Mouse (Mus musculus) embryonic stem cell, embryonic (primary cell): ENCODE measurements around the gene Pias3.

Source experiments
- CTCF ChIA-PET, 4 experiments: fragments of 300-600 bp in 2 of 4; fragments of 350-600 bp in 2 of 4; sonication (Branson Sonifier 250); formaldehyde crosslinking; loops; one replicate each; lab custom pipeline; 2022; ENCODE audit warnings: inconsistent platforms in 2 of 4; lab: Charles Lee
- POLR2A ChIA-PET, 4 experiments: fragments of 300-600 bp in 2 of 4; fragments of 350-600 bp in 2 of 4; sonication (Branson Sonifier 250); formaldehyde crosslinking; loops; one replicate each; lab custom pipeline; 2022; ENCODE audit warnings: antibody characterized with exemption in 4 of 4, inconsistent platforms in 1 of 4; lab: Charles Lee

Pias3 gene

DNA sequence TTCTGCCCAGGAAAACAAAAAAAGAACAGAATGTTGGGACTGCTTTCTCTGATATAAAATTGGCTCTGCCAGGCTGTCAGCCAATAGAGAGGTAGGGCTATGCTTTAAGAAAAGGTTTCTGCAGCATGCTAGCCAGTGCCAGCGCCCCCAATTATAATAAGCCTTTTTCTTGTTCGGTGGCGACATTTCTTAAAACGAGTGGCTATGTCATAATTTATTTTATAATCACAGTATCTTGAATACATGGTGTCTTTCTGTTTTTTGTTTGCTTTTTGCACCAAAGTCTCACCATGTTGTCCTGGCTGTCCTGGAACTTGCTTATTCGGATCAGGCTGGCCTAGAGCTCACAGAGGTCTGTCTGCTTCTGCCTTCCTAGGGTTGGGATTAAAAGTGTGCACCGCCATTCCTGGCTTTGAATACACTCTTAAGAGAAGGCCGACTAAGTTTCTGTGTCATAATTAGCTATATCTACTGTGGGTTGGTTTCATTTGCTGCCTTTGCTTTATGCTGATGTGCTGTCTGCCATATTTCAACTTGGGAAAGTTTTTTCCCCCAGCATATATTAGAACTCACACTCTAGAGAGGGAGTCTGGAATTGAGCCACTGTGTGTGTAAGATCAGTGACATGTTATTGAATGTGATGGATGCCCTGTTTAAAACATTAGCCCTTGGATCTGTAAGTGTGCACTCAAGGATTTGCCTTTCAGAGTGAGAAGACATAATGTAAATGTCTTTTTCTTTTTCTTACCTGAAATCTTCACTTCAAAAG, 32.6 kb downstream of the Pias3 start:
- ChIA-PET POLR2A (interaction anchor here in 3 of 4 experiments (0.5 to 1.8 kb wide), 6 partner anchors 9 to 173 kb away, joined by 3 to 7 read pairs (median 4); partner anchors contain the start of genes Nudt17 (in 1 of the 3) and Pias3 (in 1 of the 3)), CTCF (interaction anchor here in 3 of 4 experiments (0.6 to 1.8 kb wide), 5 partner anchors 24 to 536 kb away, joined by 3 to 6 read pairs (median 4); no protein-coding TSS in a partner anchor)

DNA sequence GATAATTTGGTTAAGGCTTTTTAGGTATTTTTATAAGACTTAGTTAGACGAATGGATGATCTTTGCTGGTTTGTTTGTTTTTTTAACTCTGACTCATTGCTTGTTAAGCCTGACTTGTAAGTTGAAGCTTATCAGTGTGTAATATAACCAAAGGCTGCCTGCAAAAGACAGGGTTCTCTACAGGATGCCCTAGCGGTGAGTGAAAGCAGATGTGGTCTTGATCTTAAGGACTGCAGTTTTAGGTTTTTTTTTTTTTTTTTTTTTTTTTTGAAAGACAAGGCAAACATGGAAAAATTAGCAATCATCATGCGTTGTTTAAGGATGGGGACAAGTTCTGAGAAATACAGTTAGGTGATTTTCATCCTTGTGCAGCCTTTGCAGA, 33.2 kb downstream of the Pias3 start:
- ChIA-PET POLR2A (interaction anchor here in 2 of 4 experiments (0.5 to 1.8 kb wide), 5 partner anchors 21 to 173 kb away, joined by 3 to 7 read pairs (median 4); partner anchors contain the start of genes Nudt17 (in 1 of the 2) and Pias3 (in 1 of the 2)), CTCF (interaction anchor here in 2 of 4 experiments (0.6 to 1.8 kb wide), 3 partner anchors 24 to 537 kb away, joined by 3 to 6 read pairs (median 4); no protein-coding TSS in a partner anchor)

DNA sequence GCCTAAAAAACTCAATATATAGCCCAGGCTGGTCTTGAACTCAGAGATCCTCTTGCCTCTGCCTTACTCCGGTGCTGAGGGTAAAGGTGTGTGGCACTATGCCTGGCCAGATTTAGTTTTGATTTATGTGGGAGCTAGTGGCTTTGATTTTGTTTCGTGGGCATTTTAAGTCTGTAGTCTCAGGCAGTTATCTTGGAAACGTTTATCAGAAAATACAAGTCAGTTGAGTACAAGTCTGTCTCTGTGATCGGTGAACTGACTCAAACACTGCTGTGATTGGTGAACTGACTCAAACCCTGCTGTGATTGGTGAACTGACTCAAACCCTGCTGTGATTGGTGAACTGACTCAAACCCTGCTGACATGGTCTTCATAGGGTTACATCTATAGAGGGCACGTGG, 34.6 kb downstream of the Pias3 start:
- ChIA-PET CTCF (interaction anchor here in 2 of 4 experiments (0.7 to 1.8 kb wide), 3 partner anchors 26 to 56 kb away, joined by 3 to 6 read pairs (median 4); no protein-coding TSS in a partner anchor), POLR2A (interaction anchor here in 2 of 4 experiments (0.9 to 1.1 kb wide), 3 partner anchors 10 to 567 kb away, joined by 3 to 4 read pairs (median 3); partner anchors contain the start of genes Bcl9 (in 1 of the 2) and Rbm8a (in 1 of the 2))

DNA sequence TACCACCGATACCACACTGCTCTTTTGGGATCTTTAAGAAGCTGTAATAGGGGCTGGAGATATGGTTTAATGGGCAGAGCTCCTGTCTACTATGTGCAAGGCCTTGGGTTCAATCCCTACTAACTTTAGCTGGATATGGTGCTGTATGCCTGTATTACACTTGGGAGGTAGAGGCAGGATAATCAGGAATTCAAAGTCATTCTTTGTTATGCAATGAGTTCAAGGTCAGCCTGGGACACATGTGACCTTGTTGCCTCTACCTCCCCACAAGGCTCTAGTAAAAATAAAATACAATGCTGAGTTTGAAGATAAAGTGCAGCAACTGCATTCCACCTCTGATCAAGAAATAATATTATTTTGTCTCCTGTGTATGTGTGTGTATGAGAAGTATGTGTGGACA, 37.8 kb downstream of the Pias3 start:
- CTCF ChIA-PET = interaction anchor here in 2 of 4 experiments (1.0 to 1.5 kb wide), 2 partner anchors 29 to 79 kb away, joined by 3 to 4 read pairs; no protein-coding TSS in a partner anchor

DNA sequence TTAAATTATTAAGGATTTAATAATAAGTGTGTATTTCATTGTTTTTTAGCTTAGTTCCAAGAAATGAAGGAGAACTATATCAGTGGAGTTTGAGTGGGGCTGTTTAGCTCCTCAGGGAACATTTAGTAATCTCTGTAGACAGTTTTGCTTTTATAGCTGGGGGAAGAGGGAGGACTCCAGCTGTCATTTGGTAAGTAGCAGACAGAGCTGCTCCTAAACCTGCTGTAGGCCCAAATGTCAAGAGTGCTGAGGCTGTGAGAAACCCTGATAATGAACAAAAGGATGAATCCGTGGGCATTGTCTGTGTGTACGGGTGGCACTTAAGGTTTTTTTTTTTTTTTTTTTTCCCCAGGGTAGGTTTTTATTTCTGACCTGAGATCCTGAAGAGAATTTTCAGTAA, 39.0 kb downstream of the Pias3 start:
- CTCF ChIA-PET = interaction anchor here in 3 of 4 experiments (0.6 to 1.5 kb wide), 6 partner anchors 25 to 657 kb away, joined by 3 to 8 read pairs (median 4); partner anchors contain the start of gene Itga10 (in 1 of the 3)
- POLR2A ChIA-PET = interaction anchor here in 3 of 4 experiments (0.6 to 1.9 kb wide), 12 partner anchors 11 to 315 kb away, joined by 3 to 5 read pairs (median 3); no protein-coding TSS in a partner anchor

More for the DNA sequence above, 37.8 kb downstream of the Pias3 start:
- POLR2A ChIA-PET = interaction anchor here in 3 of 4 experiments (0.6 to 2.6 kb wide), 9 partner anchors 15 to 970 kb away, joined by 3 to 8 read pairs (median 3); partner anchors contain the start of genes Pias3 (in 1 of the 3) and Rbm8a (in 1 of the 3)

DNA sequence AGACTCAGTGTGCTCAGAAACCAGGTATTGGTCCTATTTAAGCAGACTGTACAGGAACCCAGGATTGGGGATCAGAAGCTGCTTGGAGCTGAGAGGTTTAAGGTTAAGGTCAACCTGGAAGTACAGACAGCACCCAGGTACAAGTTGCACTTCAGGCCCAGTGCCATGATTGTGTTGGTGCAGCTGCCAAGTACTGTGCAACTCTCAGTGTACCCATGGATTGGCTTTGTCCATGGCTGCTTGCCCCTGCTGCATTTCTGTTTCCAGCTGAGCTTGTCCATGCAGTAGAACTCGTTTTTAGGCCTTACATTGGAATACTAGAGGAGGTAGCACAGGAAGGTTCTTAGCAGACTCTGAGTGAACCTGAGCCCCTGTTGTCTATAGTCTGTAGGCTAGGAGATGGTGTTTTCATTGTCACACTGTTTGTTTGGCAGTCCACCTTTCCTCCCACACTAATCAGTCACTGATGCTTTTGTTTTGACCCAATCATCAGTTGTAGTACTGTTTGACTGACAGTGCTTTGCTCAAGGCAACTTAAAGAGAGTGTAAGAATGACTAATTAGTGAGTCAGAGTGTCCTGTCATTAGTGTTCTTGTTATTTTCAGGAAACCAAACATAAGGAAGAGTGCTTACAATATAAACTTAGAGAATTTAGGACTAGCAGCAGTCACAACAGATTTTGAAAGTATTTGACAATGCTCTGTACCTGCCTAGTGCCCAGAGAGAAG, 41.0 kb downstream of the Pias3 start:
- ChIA-PET POLR2A (interaction anchor here in 3 of 4 experiments (0.6 to 2.0 kb wide), 7 partner anchors 9 to 143 kb away, joined by 3 to 6 read pairs (median 3); partner anchors contain the start of genes Polr3c (in 1 of the 3), Polr3gl (in 1 of the 3) and Rnf115 (in 1 of the 3)), CTCF (interaction anchor here in 2 of 4 experiments (0.7 to 1.1 kb wide), 2 partner anchors 16 to 38 kb away, joined by 3 read pairs; no protein-coding TSS in a partner anchor)

DNA sequence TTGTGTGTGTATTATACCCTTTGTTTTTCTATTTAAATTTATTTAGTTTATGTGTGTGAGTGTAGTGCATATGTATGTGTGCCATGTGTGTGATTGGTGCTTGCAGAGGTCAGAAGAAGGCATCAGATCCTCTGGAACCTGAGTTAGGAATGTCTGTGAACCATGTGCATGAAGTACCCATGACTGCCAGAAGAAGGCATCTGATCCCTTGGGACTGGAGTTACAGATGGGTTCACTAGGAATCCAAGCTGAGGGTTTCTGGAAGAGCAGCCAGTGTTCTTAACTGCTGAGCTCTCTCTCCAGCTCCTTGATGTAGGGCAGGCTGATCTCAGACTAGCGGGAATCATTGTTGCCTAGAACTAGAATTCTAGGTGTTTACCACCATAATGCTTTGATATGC, 41.8 kb downstream of the Pias3 start:
- ChIA-PET POLR2A (interaction anchor here in 3 of 4 experiments (0.6 to 2.0 kb wide), 8 partner anchors 8 to 144 kb away, joined by 3 to 6 read pairs (median 3); partner anchors contain the start of gene Polr3gl (in 1 of the 3)), CTCF (interaction anchor here in 2 of 4 experiments (0.7 to 1.1 kb wide), 2 partner anchors 15 to 38 kb away, joined by 3 read pairs; no protein-coding TSS in a partner anchor)

DNA sequence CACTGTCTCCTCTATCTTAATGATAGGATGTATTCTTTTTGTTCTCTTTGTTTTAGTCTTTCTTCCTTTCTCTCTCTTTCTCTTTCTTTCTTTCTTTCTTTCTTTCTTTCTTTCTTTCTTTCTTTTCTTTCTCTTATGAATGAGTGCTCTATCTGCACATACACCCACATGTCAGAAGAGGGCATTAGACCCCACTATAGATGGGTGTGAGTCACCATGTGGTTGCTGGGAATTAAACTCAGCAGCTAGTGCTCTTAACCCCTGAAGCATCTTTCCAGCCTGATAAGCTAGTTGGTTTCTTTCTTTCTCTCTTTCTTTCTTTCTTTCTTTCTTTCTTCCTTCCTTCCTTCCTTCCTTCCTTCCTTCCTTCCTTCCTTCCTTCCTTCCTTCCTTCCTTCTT, 44.1 kb downstream of the Pias3 start:
- POLR2A ChIA-PET = interaction anchor here in 2 of 4 experiments (0.9 to 1.6 kb wide), 5 partner anchors 10 to 171 kb away, joined by 3 to 7 read pairs (median 3); no protein-coding TSS in a partner anchor
- CTCF ChIA-PET = interaction anchor here in 2 of 4 experiments (0.5 to 0.8 kb wide), 6 partner anchors 80 to 549 kb away, joined by 3 to 6 read pairs (median 3); no protein-coding TSS in a partner anchor

DNA sequence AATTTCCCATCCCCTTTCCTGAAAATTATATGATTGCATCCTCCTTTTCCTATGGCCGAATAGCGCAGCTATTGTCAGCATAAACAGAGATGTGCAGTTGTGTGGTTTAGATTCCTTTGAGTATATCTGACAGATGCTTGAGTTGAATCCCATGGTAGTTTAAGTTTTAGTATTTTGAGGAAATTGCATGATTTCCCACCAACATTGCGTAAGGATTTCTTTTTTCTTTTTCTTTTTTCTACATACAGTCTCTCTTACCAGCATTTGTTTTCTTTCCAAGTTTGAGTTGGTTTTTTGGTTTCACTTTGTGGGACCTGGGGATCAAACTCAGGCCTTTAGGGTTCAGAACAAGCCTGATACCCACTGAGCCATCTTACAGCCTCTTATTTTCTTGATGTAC, 48.2 kb downstream of the Pias3 start:
- POLR2A ChIA-PET = no interaction called here
- CTCF ChIA-PET = no interaction called here

DNA sequence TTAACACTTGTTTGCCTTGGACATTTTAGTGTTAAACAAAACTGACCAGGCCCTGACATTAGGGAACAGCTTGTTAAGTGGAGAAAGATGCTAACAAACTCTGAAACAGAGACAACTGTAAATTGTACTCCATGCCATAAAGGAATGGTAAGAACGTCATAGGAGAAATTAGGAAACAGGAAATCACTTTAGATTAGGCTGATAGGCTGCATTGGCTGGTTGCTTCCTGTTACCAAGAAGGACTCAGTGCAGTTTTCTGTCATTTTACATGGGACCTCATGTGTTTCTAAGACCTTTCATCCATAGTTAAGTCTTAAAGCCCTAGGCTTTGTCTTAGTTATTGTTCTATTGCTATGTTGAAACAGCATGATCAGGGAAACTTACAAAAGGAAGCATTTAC, 50.6 kb downstream of the Pias3 start:
- CTCF ChIA-PET = no interaction called here
- POLR2A ChIA-PET = interaction anchor here in 2 of 4 experiments (1.1 to 2.0 kb wide), 3 partner anchors 9 to 66 kb away, joined by 3 to 4 read pairs (median 3); no protein-coding TSS in a partner anchor
